Mouse (Mus musculus) liver, postnatal 0 days (tissue): ENCODE results near the gene Gtf2ird1. TPM values are rescaled to one million over a fixed set of nuclear protein-coding genes. Genes with fewer than 3 reads are reported as not detected.
A peak's percentile ranks its signal among the peaks of the same experiment; 100 is the strongest.

Source experiments
- ATAC-seq: fragments of 200-750 bp; cut with Nextera tagmentation; 2 replicates; pipeline ENCODE4 v1.8.0; 2017; ENCODE audit warnings: mild to moderate bottlenecking, moderate library complexity
- DNase-seq: peaks from one replicate; pipeline ENCODE4 v3.0.0-alpha.2; 2016
- H3K27ac ChIP-seq: fragments of 300-500 bp; sonication (generic); 2 replicates; pipeline ENCODE4 v1.5.1; 2014; ENCODE audit warnings: antibody characterized with exemption, moderate library complexity, mild to moderate bottlenecking, low read depth
- H3K27me3 ChIP-seq: fragments of 300-500 bp; sonication (generic); 2 replicates; pipeline ENCODE4 v1.6.1; 2014; ENCODE audit warnings: low read length, control low read depth, mixed read lengths; ENCODE audit not compliant: insufficient read depth
- H3K36me3 ChIP-seq: fragments of 300-500 bp; sonication (generic); replicated peaks from 2 replicates; pipeline ENCODE4 v1.6.1; 2014; ENCODE audit warnings: mild to moderate bottlenecking, control low read depth, low read length, moderate library complexity, mixed read lengths; ENCODE audit not compliant: insufficient read depth
- H3K4me1 ChIP-seq: fragments of 300-500 bp; sonication (generic); 2 replicates; pipeline ENCODE4 v1.6.1; 2014; ENCODE audit warnings: antibody characterized with exemption, mild to moderate bottlenecking, control low read depth; ENCODE audit not compliant: insufficient read depth
- H3K4me2 ChIP-seq: fragments of 300-500 bp; sonication (generic); 2 replicates; pipeline ENCODE4 v1.6.1; 2014; ENCODE audit warnings: low read depth, mild to moderate bottlenecking, low read length, moderate library complexity, mixed read lengths
- H3K4me3 ChIP-seq: fragments of 300-500 bp; sonication (generic); 2 replicates; pipeline ENCODE4 v1.5.1; 2014; ENCODE audit warnings: low read depth, low read length
- H3K9ac ChIP-seq: fragments of 300-500 bp; sonication (generic); replicated peaks from 2 replicates; pipeline ENCODE4 v1.6.1; 2014; ENCODE audit warnings: mild to moderate bottlenecking, moderate library complexity
- H3K9me3 ChIP-seq: fragments of 300-500 bp; sonication (generic); 2 replicates; pipeline ENCODE4 v1.6.1; 2016; ENCODE audit warnings: mild to moderate bottlenecking, control low read depth, low read length, mixed read lengths
- CTCF ChIP-seq: sonication (generic); IDR thresholded peaks from 2 replicates; pipeline ENCODE4 v1.5.1; 2016; ENCODE audit warnings: antibody characterized with exemption, low read depth
- EP300 ChIP-seq: IDR thresholded peaks from 2 replicates; pipeline ENCODE4 v1.6.1; 2016; ENCODE audit warnings: antibody characterized with exemption, low read depth, mild to moderate bottlenecking
- WGBS: fragments of 180-500 bp; shearing (Covaris S2); extraction: QIAGEN DNeasy Blood & Tissue Kit; methylation state at CpG from one replicate; pipeline ENCODE4 v1.1.7; 2014; ENCODE audit not compliant: insufficient replicate concordance; 5-methylcytosine and 5-hydroxymethylcytosine counted together
- polyA plus RNA-seq: library from polyadenylated mRNA; unstranded; fragments of >200 nt; fragmentation: Nextera tagmentation; extraction: Ambion mirVana; gene quantifications from 2 replicates; pipeline ENCODE4 v1.2.1, GENCODE M21; 2015

Gene Gtf2ird1
- polyA plus RNA-seq, 1 experiment from 2014 or later, result 10.0 TPM

DNA sequence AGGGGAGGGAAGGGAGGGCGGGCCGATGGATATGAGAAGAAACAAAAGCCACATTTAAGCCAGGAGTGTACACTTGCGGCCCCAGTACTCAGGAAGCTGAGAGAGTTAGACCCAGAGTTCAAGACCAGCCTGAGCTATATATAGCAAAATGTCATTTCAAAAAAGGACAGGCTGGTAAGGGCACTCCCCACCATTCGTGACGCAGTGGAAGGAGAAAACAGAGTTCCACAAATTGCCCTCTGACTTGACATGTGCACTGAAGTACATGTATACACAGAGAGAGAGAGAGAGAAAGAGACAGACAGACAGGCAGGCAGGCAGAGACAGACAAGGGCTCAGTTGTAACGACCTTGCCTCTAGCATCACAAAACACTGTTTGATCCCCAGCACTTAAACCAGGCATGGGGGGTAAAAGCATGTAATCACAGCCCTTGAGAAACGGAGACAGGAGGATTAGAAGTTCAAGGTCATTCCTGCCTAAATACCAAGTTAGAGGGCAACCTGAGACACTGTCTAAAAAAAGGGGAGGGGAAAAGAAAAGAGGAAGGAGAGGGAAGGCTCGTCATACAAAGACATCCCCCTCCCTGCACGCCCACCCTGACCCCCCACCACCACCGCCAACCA, 11.2 kb downstream of the Gtf2ird1 start:
- no peaks in the 10 kb centered on the region for H3K27me3 ChIP-seq
- no peak overlapping the region for H3K4me2 ChIP-seq
- DNase-seq, result no peak
- WGBS, result 39% methylated on average over 10 of the region's 10 CpGs
- H3K4me1 ChIP-seq, result 0 out of 2 replicates have a peak, but pooled peaks cover 2% of the 10 kb centered on the region
- H3K9ac ChIP-seq, result no peak overlapping the region
- no peak for TF ChIP-seq CTCF
- TF ChIP-seq EP300, result no peak
- peaks cover 4% of the 10 kb centered on the region; the same call in 1 of the 2 replicates for H3K9me3 ChIP-seq
- H3K36me3 ChIP-seq, result no peaks in the 10 kb centered on the region
- no peak overlapping the region for H3K27ac ChIP-seq
- H3K4me3 ChIP-seq, result no peak overlapping the region
- ATAC-seq, result no peak

- DNase-seq, result no peak
- Histone ChIP-seq H3K27ac (no peak overlapping the region), H3K4me3 (no peak overlapping the region), H3K9ac (no peak overlapping the region), H3K4me1 (0 out of 2 replicates have a peak, but pooled peaks cover 2% of the 10 kb centered on the region), H3K36me3 (no peaks in the 10 kb centered on the region), H3K27me3 (no peaks in the 10 kb centered on the region), H3K4me2 (no peak overlapping the region), H3K9me3 (peaks cover 4% of the 10 kb centered on the region; the same call in 1 of the 2 replicates)
- WGBS, result 88% methylated on average over 7 of the region's 7 CpGs
- ATAC-seq, result no peak
- TF ChIP-seq EP300, result no peak
- TF ChIP-seq CTCF, result no peak
Measured at GRCm38 (mm10) chr5:134444473-134444872, 12.0 kb downstream of the Gtf2ird1 start.

DNA sequence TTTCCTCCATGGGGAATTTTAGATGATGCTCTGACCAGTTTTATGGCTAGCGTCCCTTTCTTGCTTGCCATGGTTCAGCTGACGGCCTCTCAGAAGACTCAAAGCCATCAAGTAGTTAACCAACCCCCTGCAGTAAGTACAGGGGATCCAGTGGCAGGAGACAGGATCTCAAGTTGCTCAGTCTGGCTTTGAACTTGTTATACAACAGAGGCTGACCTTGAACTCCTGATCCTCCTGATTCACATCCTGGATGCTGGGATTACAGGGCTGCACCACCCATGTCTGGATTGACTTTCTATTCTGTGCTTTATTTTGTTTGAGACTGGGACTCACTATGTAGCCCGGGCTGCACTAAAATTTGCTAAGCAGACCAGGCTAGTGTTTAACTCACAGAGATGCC, 14.4 kb downstream of the Gtf2ird1 start:
- WGBS, result 78% methylated on average over 3 of the region's 3 CpGs
- ATAC-seq (no peak), DNase-seq (no peak)
- Histone ChIP-seq H3K27ac (no peak overlapping the region), H3K9me3 (peaks cover 4% of the 10 kb centered on the region; the same call in 1 of the 2 replicates), H3K4me1 (peaks cover 10% of the 10 kb centered on the region), H3K4me3 (no peak overlapping the region), H3K4me2 (no peak overlapping the region), H3K9ac (no peak overlapping the region), H3K36me3 (no peaks in the 10 kb centered on the region), H3K27me3 (no peaks in the 10 kb centered on the region)
- TF ChIP-seq CTCF, result no peak
- no peak for TF ChIP-seq EP300

DNA sequence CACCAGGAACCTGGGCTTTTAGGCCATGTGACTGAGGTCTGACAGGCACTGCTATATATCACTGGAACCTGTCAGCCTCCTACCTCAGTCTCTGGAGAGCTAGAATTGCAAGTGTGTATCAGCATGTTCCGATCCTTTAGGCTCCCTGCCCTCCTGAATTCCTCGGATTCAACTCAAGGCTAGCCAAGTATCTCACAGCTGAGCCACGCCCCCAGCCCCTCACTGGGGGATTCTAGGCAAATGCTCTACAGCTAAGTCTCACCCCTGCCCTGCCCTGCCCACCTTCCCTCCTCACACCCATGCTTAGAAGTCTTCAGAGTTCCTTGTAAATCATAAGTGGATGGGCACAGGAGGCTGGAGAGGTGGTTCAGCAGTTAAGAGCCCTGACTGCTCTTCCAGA, 15.4 kb downstream of the Gtf2ird1 start:
- TF ChIP-seq CTCF (no peak), EP300 (no peak)
- Histone ChIP-seq H3K36me3 (no peaks in the 10 kb centered on the region), H3K9me3 (peaks cover 4% of the 10 kb centered on the region; the same call in 1 of the 2 replicates), H3K9ac (no peak overlapping the region), H3K27ac (no peak overlapping the region), H3K27me3 (no peaks in the 10 kb centered on the region), H3K4me3 (no peak overlapping the region), H3K4me1 (peaks cover 12% of the 10 kb centered on the region), H3K4me2 (no peak overlapping the region)
- DNase-seq (no peak), ATAC-seq (no peak)
- 79% methylated on average over 3 of the region's 3 CpGs for WGBS

DNA sequence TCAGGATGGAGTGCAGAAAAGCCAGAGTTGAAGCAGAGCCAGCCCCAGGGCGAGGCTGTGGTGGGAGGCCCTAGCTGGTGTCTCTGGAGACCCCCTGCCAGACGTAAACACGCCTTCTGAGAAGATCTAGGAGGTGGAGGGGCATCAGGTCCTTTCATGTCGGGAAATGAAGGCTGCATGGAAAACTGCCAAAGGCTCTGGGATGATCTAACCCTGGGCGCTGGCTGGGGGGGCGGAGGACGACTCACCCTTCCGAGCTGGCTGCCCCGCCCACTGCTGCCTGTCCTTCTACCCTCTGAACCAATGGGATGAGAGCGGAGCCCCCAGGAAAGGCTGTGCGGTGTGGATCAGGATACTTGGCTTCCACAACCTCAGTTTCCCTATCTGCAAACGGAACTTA, 16.4 kb downstream of the Gtf2ird1 start:
- Histone ChIP-seq H3K4me3 (no peak overlapping the region), H3K27ac (no peak overlapping the region), H3K4me1 (peaks cover 10% of the 10 kb centered on the region), H3K9ac (no peak overlapping the region), H3K9me3 (peaks cover 4% of the 10 kb centered on the region; the same call in 1 of the 2 replicates), H3K36me3 (no peaks in the 10 kb centered on the region), H3K4me2 (no peak overlapping the region), H3K27me3 (no peaks in the 10 kb centered on the region)
- no peak for ATAC-seq
- DNase-seq, result peak; percentile 37
- WGBS, result 72% methylated on average over 12 of the region's 12 CpGs
- TF ChIP-seq CTCF (no peak), EP300 (no peak)

- Histone ChIP-seq H3K4me1 (peaks cover 10% of the 10 kb centered on the region), H3K36me3 (no peaks in the 10 kb centered on the region), H3K4me2 (no peak overlapping the region), H3K9ac (no peak overlapping the region), H3K27me3 (no peaks in the 10 kb centered on the region), H3K4me3 (no peak overlapping the region), H3K9me3 (peaks cover 4% of the 10 kb centered on the region; the same call in 1 of the 2 replicates), H3K27ac (no peak overlapping the region)
- ATAC-seq, result no peak
- DNase-seq, result no peak
- no peak for TF ChIP-seq CTCF
- TF ChIP-seq EP300, result no peak
- 86% methylated on average over 7 of the region's 7 CpGs for WGBS
Measured at GRCm38 (mm10) chr5:134439481-134439880, 17.0 kb downstream of the Gtf2ird1 start.
